Mouse (Mus musculus): ENCODE results near the gene Plin3.
"Not testable (repeated sequence)": the region's sequence is repeated elsewhere in the genome, so short reads cannot be mapped to it uniquely, and the experiment has no call there.

Plin3 gene

GRCm38 (mm10) chr17:56275842-56276480, 16.7 kb downstream of the Plin3 start:
- no peak for DNase-seq (ENCODE audit: low spot score in 2 of 2)

GRCm38 (mm10) chr17:56273986-56274385, 18.7 kb downstream of the Plin3 start:
- no peak for DNase-seq (ENCODE audit: low spot score in 2 of 2)

GRCm38 (mm10) chr17:56273482-56273881, 19.2 kb downstream of the Plin3 start:
- DNase-seq (ENCODE audit: low spot score in 2 of 2): no peak

- no peak for DNase-seq (ENCODE audit: low spot score in 2 of 2)
These were observed 20.0 kb downstream of the Plin3 start for GRCm38 (mm10) chr17:56272644-56273043.

GRCm38 (mm10) chr17:56271609-56272253, 20.9 kb downstream of the Plin3 start:
- no peak for DNase-seq (ENCODE audit: low spot score in 2 of 2)

- no peak for DNase-seq (ENCODE audit: low spot score in 2 of 2)
These were observed 22.9 kb downstream of the Plin3 start for GRCm38 (mm10) chr17:56269741-56270140.

- DNase-seq (ENCODE audit: low spot score in 2 of 2): peak; percentile 61 to 81
These were observed 23.5 kb downstream of the Plin3 start for GRCm38 (mm10) chr17:56269153-56269630.

GRCm38 (mm10) chr17:56266271-56266670, 26.4 kb downstream of the Plin3 start:
- peak; percentile 67 to 89 for DNase-seq (ENCODE audit: low spot score in 2 of 2)

- DNase-seq (ENCODE audit: low spot score in 2 of 2): no peak
These were observed 26.8 kb downstream of the Plin3 start for GRCm38 (mm10) chr17:56265869-56266268.

- no peak for DNase-seq (ENCODE audit: low spot score in 2 of 2)
These were observed 27.7 kb downstream of the Plin3 start for GRCm38 (mm10) chr17:56265011-56265410.

GRCm38 (mm10) chr17:56264020-56264419, 28.7 kb downstream of the Plin3 start:
- peak; percentile 77 to 87 for DNase-seq (ENCODE audit: low spot score in 2 of 2)

- DNase-seq (ENCODE audit: low spot score in 2 of 2): no peak
These were observed 30.0 kb downstream of the Plin3 start for GRCm38 (mm10) chr17:56262645-56263094.

GRCm38 (mm10) chr17:56261166-56261565, 31.5 kb downstream of the Plin3 start:
- no peak for DNase-seq (ENCODE audit: low spot score in 2 of 2)

- no peak for DNase-seq (ENCODE audit: low spot score in 2 of 2)
These were observed 33.2 kb downstream of the Plin3 start for GRCm38 (mm10) chr17:56259301-56260037.

- not testable (repeated sequence) for DNase-seq (ENCODE audit: low spot score in 2 of 2)
These were observed 33.9 kb downstream of the Plin3 start for GRCm38 (mm10) chr17:56258812-56259211.

- DNase-seq (ENCODE audit: low spot score in 2 of 2): not testable (repeated sequence)
These were observed 34.4 kb downstream of the Plin3 start for GRCm38 (mm10) chr17:56258269-56258668.

GRCm38 (mm10) chr17:56257181-56257894, 35.3 kb downstream of the Plin3 start:
- DNase-seq (ENCODE audit: low spot score in 2 of 2): peak in 1 of 2 experiments; percentile 41

- peak; percentile 96 to 98 for DNase-seq (ENCODE audit: low spot score in 2 of 2)
These were observed 36.3 kb downstream of the Plin3 start, which contains the start of gene Fem1a for GRCm38 (mm10) chr17:56256239-56256881. Gene Fem1a (plus strand): TSS chr17:56256810.

- DNase-seq (ENCODE audit: low spot score in 2 of 2): peak; percentile 97 to 99
These were observed 36.8 kb downstream of the Plin3 start for GRCm38 (mm10) chr17:56255863-56256238.

GRCm38 (mm10) chr17:56255429-56255828, 37.2 kb downstream of the Plin3 start:
- DNase-seq (ENCODE audit: low spot score in 2 of 2): peak; percentile 60 to 67

- DNase-seq (ENCODE audit: low spot score in 2 of 2): no peak
These were observed 38.0 kb downstream of the Plin3 start for GRCm38 (mm10) chr17:56254695-56255094.
